Mouse (Mus musculus) neural tube, embryonic 11.5 days (tissue): ENCODE measurements at regions not wholly inside any gene's neighbourhood (a gene's known extent, or its start where the extent isn't known, plus 50 kb on each side); places are given as distances from the start of the nearest gene placed in this dataset.

Source experiments
- ATAC-seq: fragments of 200-750 bp; cut with Nextera tagmentation; 2 replicates; pipeline ENCODE4 v1.8.0; 2017; ENCODE audit warnings: moderate number of reproducible peaks, mild to moderate bottlenecking, moderate TSS enrichment, moderate library complexity; ENCODE audit not compliant: insufficient read depth, low FRiP score, low TSS enrichment
- DNase-seq: peaks from one replicate; pipeline ENCODE4 v3.0.0-alpha.2; 2015; ENCODE audit warnings: low spot score
- H3K27ac ChIP-seq: fragments of 300-500 bp; sonication (generic); 2 replicates; pipeline ENCODE4 v1.5.1; 2014; ENCODE audit warnings: low read depth, mild to moderate bottlenecking, low read length
- H3K27me3 ChIP-seq: fragments of 300-500 bp; sonication (generic); 2 replicates; pipeline ENCODE4 v1.6.1; 2014; ENCODE audit warnings: mild to moderate bottlenecking, low read length, mixed read lengths; ENCODE audit not compliant: control insufficient read depth, insufficient read depth
- H3K36me3 ChIP-seq: fragments of 300-500 bp; sonication (generic); 2 replicates; pipeline ENCODE4 v1.6.1; 2014; ENCODE audit warnings: mild to moderate bottlenecking, low read length, moderate library complexity, mixed read lengths; ENCODE audit not compliant: control insufficient read depth, insufficient read depth
- H3K4me1 ChIP-seq: fragments of 300-500 bp; sonication (generic); 2 replicates; pipeline ENCODE4 v1.6.1; 2014; ENCODE audit warnings: low read length, mixed read lengths; ENCODE audit not compliant: control insufficient read depth, insufficient read depth
- H3K4me2 ChIP-seq: fragments of 300-500 bp; sonication (generic); 2 replicates; pipeline ENCODE4 v1.6.1; 2014; ENCODE audit warnings: low read depth, mild to moderate bottlenecking, moderate library complexity
- H3K4me3 ChIP-seq: fragments of 300-500 bp; sonication (generic); 2 replicates; pipeline ENCODE4 v1.5.1; 2014; ENCODE audit warnings: low read depth, low read length
- H3K9ac ChIP-seq: fragments of 300-500 bp; sonication (generic); 2 replicates; pipeline ENCODE4 v1.6.1; 2014; ENCODE audit warnings: mild to moderate bottlenecking, low read length
- H3K9me3 ChIP-seq: fragments of 300-500 bp; sonication (generic); 2 replicates; pipeline ENCODE4 v1.6.1; 2016; ENCODE audit warnings: low read length; ENCODE audit not compliant: control insufficient read depth
- WGBS: fragments of 180-500 bp; shearing (Covaris S2); extraction: QIAGEN DNeasy Blood & Tissue Kit; methylation state at CpG from one replicate; pipeline ENCODE4 v1.1.7; 2014; 5-methylcytosine and 5-hydroxymethylcytosine counted together

DNA sequence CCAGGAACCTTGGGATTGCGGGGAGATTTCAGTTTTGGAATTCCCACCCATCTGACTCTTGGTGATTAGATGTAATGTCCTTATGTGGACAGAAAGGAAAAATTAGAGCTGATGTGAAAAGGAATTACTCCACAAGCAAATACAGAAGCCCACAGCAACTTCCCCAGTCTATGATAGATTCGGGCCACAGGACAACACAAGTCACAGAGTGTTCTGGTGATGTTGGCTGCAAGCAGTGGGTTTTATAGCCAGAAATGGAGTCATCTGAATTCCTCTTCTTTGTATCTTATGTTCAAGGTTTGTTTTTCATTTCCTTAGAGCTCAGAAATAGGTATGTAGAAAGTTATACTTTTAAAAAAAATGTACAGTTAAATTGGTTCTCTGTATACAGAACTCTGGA lies 56.8 kb upstream of the Gm5148 start:
- 83% methylated on average over 2 of the region's 2 CpGs for WGBS
- Histone ChIP-seq H3K9ac (no peak overlapping the region), H3K27ac (no peak overlapping the region), H3K36me3 (no peaks in the 10 kb centered on the region), H3K9me3 (no peaks in the 10 kb centered on the region), H3K4me3 (no peak overlapping the region), H3K4me2 (no peak overlapping the region), H3K27me3 (no peaks in the 10 kb centered on the region; the same call in 1 of the 2 replicates), H3K4me1 (peaks cover 3% of the 10 kb centered on the region; the same call in 1 of the 2 replicates)
- no peak for DNase-seq
- no peak for ATAC-seq

DNA sequence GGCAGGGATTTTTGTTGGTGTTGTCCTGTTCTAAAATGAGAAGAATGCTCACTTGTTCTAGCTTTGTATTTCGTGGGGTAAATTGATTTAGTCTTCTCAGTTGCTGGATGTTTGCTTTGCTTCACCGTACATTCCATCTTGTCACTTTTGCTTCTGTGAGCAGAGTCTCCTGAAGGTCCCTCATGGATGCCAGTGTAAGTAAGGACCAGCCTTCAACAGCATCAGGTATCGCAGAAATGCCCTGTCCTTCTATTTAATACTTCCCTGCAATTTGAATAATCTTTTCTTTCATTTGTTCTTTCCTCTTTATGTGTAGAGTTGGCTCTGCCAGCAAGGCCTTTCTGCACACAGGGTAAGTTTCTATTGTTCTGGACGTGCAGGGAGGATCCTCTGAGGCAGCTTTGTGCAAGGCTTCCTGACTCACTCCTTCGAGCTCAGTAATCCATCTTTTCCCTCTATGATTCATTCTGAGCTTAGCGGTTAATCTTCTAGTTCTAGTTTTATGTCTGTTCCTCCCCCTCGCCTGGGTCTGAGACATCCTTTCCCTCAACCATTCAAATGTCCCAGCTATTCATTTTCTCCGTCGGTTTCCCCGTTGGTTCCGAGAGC lies 55.7 kb upstream of the Gm5148 start:
- Histone ChIP-seq H3K36me3 (no peaks in the 10 kb centered on the region), H3K4me1 (peaks cover 3% of the 10 kb centered on the region; the same call in 1 of the 2 replicates), H3K4me2 (no peak overlapping the region), H3K9me3 (no peaks in the 10 kb centered on the region), H3K27ac (no peak overlapping the region), H3K27me3 (no peaks in the 10 kb centered on the region; the same call in 1 of the 2 replicates), H3K4me3 (no peak overlapping the region), H3K9ac (no peak overlapping the region)
- ATAC-seq (no peak), DNase-seq (peak; percentile 33)
- WGBS, result 38% methylated on average over 11 of the region's 11 CpGs

DNA sequence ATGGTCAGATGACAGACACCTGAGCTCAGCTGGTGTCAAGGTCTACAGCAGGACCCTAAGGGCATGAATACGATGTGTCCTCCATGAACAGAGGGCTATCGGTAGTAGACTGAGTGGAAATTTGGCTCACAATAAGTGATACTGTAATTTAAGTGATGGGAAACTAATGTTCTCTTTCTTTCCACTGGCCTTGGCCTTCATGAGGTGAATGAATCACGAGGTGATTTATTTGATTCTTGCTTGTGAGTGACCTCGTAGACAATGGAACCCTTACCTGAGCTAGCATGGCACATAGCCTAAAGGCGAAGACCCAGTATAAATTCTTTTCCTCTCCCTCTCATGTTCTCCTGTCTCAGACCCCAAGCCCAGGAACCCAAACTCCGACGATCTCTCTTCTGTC lies 54.1 kb upstream of the Gm5148 start:
- H3K4me1 ChIP-seq, result peaks cover 3% of the 10 kb centered on the region; the same call in 1 of the 2 replicates
- H3K9me3 ChIP-seq, result no peaks in the 10 kb centered on the region
- H3K9ac ChIP-seq, result no peak overlapping the region
- H3K4me3 ChIP-seq, result no peak overlapping the region
- H3K36me3 ChIP-seq, result no peaks in the 10 kb centered on the region
- no peak overlapping the region for H3K4me2 ChIP-seq
- WGBS, result 96% methylated on average over 7 of the region's 7 CpGs
- no peak for ATAC-seq
- no peak for DNase-seq
- H3K27ac ChIP-seq, result no peak overlapping the region
- no peaks in the 10 kb centered on the region; the same call in 1 of the 2 replicates for H3K27me3 ChIP-seq

DNA sequence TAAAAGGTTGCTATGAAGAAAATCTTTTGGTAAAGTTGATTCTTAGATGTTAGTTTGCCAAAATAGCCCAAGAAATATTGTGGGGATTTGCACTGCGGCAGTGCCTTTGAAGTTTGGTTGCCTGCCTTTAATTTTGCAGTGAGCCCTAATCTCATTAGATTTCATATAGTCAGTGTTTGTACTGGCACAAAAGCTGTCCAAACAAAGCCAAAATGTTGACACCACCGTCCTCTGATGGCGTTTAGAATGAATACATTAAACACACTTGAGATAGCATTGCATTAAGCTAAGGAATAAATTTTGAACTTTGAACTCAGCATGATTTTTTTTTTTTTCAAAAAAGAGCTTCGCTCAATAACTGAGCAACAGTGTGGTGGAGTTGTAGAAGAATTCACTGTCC lies 51.9 kb upstream of the Gm5148 start:
- H3K9ac ChIP-seq, result no peak overlapping the region
- H3K4me2 ChIP-seq, result no peak overlapping the region
- H3K9me3 ChIP-seq, result no peaks in the 10 kb centered on the region
- no peak overlapping the region for H3K4me3 ChIP-seq
- H3K36me3 ChIP-seq, result no peaks in the 10 kb centered on the region
- no peak for ATAC-seq
- peaks cover 3% of the 10 kb centered on the region; the same call in 1 of the 2 replicates for H3K4me1 ChIP-seq
- DNase-seq, result no peak
- WGBS, result 50% methylated on average over 4 of the region's 4 CpGs
- H3K27me3 ChIP-seq, result no peaks in the 10 kb centered on the region
- no peak overlapping the region for H3K27ac ChIP-seq
